Mouse (Mus musculus) adrenal gland, postnatal 4 days (tissue): ENCODE results near the gene Aox3. TPM values are rescaled to one million over a fixed set of nuclear protein-coding genes. Genes with fewer than 3 reads are reported as not detected.

ENCODE experiments used
- DNase-seq, 2 experiments: peaks; one replicate each; pipeline ENCODE4 v3.0.0; 2021 to 2022; ENCODE audit warnings: low spot score in 2 of 2, mixed read lengths in 2 of 2
- total RNA-seq, 2 experiments: library from RNA; stranded (reverse); gene quantifications; 2 replicates each; pipeline ENCODE4 v1.2.3; 2021

Aox3 gene
- total RNA-seq, 2 experiments from 2014 or later = 3.9 to 6.9 TPM

DNA sequence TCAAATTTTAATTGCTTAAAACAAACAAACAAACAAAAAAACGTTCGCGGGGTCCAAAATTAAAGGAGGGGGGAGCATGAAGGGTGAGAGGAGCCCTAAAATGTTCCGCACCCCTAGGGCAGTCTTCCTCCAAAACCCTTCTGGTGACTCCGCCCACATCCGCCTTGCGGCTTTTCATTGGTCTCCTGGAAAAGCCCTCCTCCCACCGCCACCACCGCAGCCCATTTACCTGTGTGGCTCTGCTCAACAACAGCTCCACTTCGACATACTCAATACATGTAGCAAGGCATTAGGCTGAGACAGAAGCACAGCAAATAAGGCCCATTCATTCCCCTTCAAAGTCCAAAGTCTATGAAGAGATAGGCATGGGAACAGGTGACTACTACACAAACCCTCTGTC is 82.6 kb downstream of the Aox3 start:
- DNase-seq = no peak

DNA sequence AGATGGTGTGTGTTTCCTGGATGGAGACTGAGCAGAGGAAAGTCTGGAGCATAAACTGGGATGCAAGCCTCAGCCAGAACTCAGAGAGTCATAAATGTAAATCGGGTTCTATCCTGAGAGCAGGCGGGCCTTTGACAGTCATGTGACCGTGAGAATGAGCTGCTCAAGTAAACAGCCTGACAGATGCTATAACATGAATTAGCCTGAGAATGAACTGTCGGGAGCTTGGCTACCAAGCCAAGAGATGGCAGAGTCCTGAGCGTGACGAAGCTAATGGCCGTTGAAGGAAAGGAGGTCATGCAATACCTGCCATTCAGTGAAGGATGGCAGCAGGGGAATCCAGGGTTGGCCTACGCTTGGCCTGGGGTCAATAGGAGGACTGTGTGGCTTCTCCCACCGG is 84.1 kb downstream of the Aox3 start:
- DNase-seq = no peak

GRCm38 (mm10) chr1:58198386-58198785 is 85.5 kb downstream of the Aox3 start:
- DNase-seq = no peak

- peak; percentile 11 to 20 for DNase-seq
Measured at GRCm38 (mm10) chr1:58210203-58210602, 97.3 kb downstream of the Aox3 start, which contains the start of gene Aox4. TSS of gene Aox4 (plus strand) at chr1:58210397.

GRCm38 (mm10) chr1:58212805-58213204 is 99.9 kb downstream of the Aox3 start:
- DNase-seq = no peak

DNA sequence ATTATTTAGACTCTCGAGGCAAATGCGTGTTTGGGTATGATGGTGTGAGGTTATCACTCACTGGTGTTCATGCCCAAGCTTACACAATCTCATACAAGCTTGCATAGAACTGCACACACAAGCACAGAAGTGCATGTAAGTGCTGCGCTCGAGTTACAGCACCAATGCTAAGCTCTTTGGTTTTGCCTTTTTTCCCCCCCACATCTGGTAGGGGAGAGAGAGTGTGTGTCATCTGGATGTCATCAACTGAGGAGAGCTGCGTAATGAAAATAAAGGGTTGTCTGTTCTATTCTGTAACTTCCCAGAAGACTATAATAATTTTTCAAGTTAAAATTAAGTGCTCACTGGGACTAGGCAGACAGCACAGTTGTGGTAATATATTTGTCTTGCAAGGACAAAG is 100.9 kb downstream of the Aox3 start:
- no peak for DNase-seq

DNA sequence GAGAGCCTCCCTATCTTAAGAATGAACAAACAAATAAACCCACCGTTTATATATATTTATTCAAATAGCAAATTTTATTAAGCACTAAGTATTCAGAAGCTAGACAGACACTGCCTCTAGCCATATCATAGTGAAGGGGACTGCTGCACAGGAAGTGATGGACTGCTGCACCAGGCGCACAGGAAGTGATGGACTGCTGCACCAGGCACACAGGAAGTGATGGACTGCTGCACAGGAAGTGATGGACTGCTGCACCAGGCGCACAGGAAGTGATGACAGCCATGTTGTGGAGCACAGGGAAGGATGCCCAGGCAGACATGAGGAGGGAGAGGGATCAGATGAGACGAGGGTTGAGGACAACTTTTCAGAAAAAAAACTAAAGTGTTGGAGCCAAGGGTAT is 102.4 kb downstream of the Aox3 start:
- DNase-seq = no peak

GRCm38 (mm10) chr1:58215956-58216532 is 103.1 kb downstream of the Aox3 start:
- no peak for DNase-seq

GRCm38 (mm10) chr1:58221070-58221469 is 108.1 kb downstream of the Aox3 start:
- DNase-seq = no peak

DNA sequence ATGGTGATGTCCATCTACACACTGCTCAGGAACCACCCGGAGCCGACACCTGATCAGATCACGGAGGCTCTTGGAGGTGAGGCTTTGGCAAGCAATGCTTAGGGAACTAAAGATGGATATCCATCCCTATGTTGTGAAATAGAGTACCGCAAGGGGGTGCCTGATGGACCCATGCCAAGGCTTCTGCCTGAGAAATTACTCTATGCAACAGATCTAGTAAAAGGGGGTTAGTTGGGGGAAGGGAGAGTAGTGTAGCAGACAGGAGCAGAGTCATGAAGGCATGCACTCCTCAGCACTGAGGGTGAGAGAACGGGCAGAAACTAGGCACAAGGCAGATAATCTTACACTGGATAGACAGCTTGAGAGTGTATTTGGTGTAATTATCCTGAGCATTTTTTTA is 108.9 kb downstream of the Aox3 start:
- no peak for DNase-seq

DNA sequence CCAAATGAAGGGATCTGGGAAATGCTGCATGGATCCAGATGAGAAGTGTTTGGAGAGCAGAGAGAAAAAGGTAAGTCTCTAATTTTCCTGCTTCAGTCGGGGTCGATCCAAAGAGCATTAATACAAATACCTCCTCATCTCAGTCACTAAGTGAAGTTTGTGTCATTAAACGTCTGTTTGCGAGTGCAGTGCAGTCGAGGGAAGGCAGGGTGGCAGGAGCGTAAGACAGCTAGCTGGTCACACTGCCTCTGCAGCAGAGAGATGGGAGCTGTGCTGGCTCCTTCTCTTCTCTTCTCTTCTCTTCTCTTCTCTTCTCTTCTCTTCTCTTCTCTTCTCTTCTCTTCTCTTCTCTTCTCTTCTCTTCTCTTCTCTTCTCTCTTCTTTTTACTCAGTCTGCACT is 115.2 kb downstream of the Aox3 start:
- no peak for DNase-seq

DNA sequence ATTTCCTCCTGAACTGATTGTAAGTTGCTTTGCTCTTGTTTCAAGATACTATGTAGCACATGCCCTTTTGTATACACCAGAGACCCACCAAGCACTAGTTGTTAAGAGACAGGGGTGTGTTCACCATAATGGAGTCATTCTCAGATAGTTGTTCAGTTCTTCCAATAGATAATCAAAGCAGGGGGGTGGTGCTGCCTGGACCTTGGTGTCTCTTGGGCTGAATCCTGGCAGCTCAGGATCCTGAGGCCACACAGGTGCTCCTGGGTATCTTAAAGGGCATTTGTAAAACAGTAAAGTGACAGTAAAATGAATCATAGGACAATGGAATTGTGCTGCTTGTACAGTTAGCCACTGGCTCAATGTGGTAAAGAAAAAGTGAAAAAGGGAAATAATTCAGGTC is 116.0 kb downstream of the Aox3 start:
- no peak for DNase-seq

GRCm38 (mm10) chr1:58229774-58230173 is 116.8 kb downstream of the Aox3 start:
- no peak for DNase-seq

- DNase-seq = no peak
Measured at GRCm38 (mm10) chr1:58230542-58230941, 117.6 kb downstream of the Aox3 start.

DNA sequence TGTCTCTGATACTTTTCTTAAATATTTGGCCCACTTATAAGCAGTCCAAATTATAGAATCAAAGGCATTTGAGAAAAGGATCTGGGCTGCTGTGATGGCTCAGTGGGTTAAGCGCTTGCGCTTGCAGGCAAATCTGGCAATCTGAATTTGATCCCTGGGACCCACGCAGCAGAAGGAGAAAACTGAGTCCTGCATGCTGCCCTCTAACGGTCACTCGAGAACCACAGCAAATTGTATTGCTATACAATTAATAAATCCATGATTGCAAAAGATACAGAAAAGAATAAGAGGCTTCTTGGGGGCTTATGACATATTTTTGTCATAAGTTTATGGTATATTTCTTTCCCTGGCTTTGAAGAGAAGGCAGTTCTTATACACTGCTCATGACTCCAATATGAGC is 122.5 kb downstream of the Aox3 start:
- no peak for DNase-seq

GRCm38 (mm10) chr1:58237527-58238299 is 124.8 kb downstream of the Aox3 start:
- no peak for DNase-seq

GRCm38 (mm10) chr1:58238440-58238839 is 125.5 kb downstream of the Aox3 start:
- no peak for DNase-seq

DNA sequence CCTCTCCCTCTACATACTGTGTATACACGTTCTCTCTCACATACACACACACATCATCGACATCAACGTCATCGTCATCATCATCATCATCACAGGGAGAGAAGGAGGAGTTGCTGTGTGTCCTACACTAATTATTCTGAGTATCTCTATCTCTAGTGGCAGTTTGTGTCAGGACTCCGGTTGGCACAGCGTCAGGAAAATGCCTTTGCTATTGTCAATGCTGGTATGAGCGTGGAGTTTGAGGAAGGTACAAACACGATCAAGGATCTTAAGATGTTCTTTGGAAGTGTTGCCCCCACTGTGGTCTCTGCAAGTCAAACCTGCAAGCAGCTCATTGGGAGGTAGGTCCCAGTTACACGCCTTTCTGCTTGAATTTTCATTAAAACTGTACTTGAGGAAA is 126.0 kb downstream of the Aox3 start:
- no peak for DNase-seq

GRCm38 (mm10) chr1:58240347-58240746 is 127.4 kb downstream of the Aox3 start:
- DNase-seq = no peak

GRCm38 (mm10) chr1:58244487-58244886 is 131.6 kb downstream of the Aox3 start:
- no peak for DNase-seq

- DNase-seq = no peak
Measured at GRCm38 (mm10) chr1:58248518-58248917, 135.6 kb downstream of the Aox3 start.
